Mouse (Mus musculus) E14TG2a.4 (cell line): ENCODE measurements around the gene Fam161b.

Experiments used
- H3K27me3 ChIP-seq: 2 replicates; pipeline ENCODE4 v1.6.1; 2014; ENCODE audit warnings: low read length, control low read depth; ENCODE audit not compliant: insufficient read depth
- H3K36me3 ChIP-seq: 2 replicates; pipeline ENCODE4 v1.6.1; 2014; ENCODE audit warnings: low read length, control low read depth; ENCODE audit not compliant: insufficient read depth
- H3K4me1 ChIP-seq: replicated peaks from 2 replicates; pipeline ENCODE4 v1.6.1; 2014; ENCODE audit warnings: low read depth, low read length, control low read depth
- H3K4me3 ChIP-seq: replicated peaks from 2 replicates; pipeline ENCODE4 v1.5.1; 2014; ENCODE audit warnings: mild to moderate bottlenecking, low read length
- H3K9me3 ChIP-seq: 2 replicates; pipeline ENCODE4 v1.6.1; 2014; ENCODE audit warnings: low read length, control low read depth
- CTCF ChIP-seq: conservative IDR thresholded peaks from 2 replicates; pipeline ENCODE4 v1.5.1; 2014; ENCODE audit warnings: low read length
- NANOG ChIP-seq: IDR thresholded peaks from 2 replicates; pipeline ENCODE4 v1.6.1; 2014; ENCODE audit warnings: borderline replicate concordance, low read length, mixed read lengths
- POU5F1 ChIP-seq: IDR thresholded peaks from 2 replicates; pipeline ENCODE4 v1.6.1; 2014; ENCODE audit warnings: low read length, borderline replicate concordance

Fam161b gene

GRCm38 (mm10) chr12:84399663-84400062 is 38.0 kb upstream of the Fam161b start:
- Histone ChIP-seq H3K4me3 (peak overlapping the region; percentile 17; the same call in 1 of the 2 replicates), H3K27me3 (no peaks in the 10 kb centered on the region), H3K36me3 (no peaks in the 10 kb centered on the region), H3K9me3 (no peaks in the 10 kb centered on the region), H3K4me1 (peaks cover 14% of the 10 kb centered on the region)
- TF ChIP-seq NANOG (no peak), CTCF (no peak), POU5F1 (no peak)

- Histone ChIP-seq H3K9me3 (no peaks in the 10 kb centered on the region), H3K4me3 (peak overlapping the region; percentile 17; the same call in 1 of the 2 replicates), H3K36me3 (no peaks in the 10 kb centered on the region), H3K27me3 (no peaks in the 10 kb centered on the region), H3K4me1 (peaks cover 14% of the 10 kb centered on the region)
- TF ChIP-seq CTCF (no peak), NANOG (no peak)
Observed at GRCm38 (mm10) chr12:84399135-84399534, 37.5 kb upstream of the Fam161b start.

GRCm38 (mm10) chr12:84398629-84399028 is 37.0 kb upstream of the Fam161b start:
- H3K36me3 ChIP-seq = no peaks in the 10 kb centered on the region
- TF ChIP-seq NANOG (no peak), CTCF (no peak), POU5F1 (no peak)
- H3K4me1 ChIP-seq = peaks cover 14% of the 10 kb centered on the region
- no peaks in the 10 kb centered on the region for H3K27me3 ChIP-seq
- H3K9me3 ChIP-seq = no peaks in the 10 kb centered on the region
- H3K4me3 ChIP-seq = no peak overlapping the region

- no peaks in the 10 kb centered on the region for H3K9me3 ChIP-seq
- no peaks in the 10 kb centered on the region for H3K27me3 ChIP-seq
- H3K4me1 ChIP-seq = peaks cover 14% of the 10 kb centered on the region
- no peaks in the 10 kb centered on the region for H3K36me3 ChIP-seq
- TF ChIP-seq POU5F1 (no peak), NANOG (no peak), CTCF (no peak)
- no peak overlapping the region for H3K4me3 ChIP-seq
Observed at GRCm38 (mm10) chr12:84397685-84398084, 36.1 kb upstream of the Fam161b start.

- peaks cover 14% of the 10 kb centered on the region for H3K4me1 ChIP-seq
- no peaks in the 10 kb centered on the region for H3K9me3 ChIP-seq
- no peaks in the 10 kb centered on the region for H3K36me3 ChIP-seq
- TF ChIP-seq CTCF = no peak
- no peak for TF ChIP-seq POU5F1
- TF ChIP-seq NANOG = no peak
- no peaks in the 10 kb centered on the region for H3K27me3 ChIP-seq
- no peak overlapping the region for H3K4me3 ChIP-seq
Observed at GRCm38 (mm10) chr12:84396947-84397679, 35.5 kb upstream of the Fam161b start.

GRCm38 (mm10) chr12:84393847-84394246 is 32.2 kb upstream of the Fam161b start:
- Histone ChIP-seq H3K9me3 (no peaks in the 10 kb centered on the region), H3K27me3 (no peaks in the 10 kb centered on the region), H3K4me1 (peaks cover 8% of the 10 kb centered on the region), H3K36me3 (no peaks in the 10 kb centered on the region), H3K4me3 (no peak overlapping the region)
- TF ChIP-seq NANOG (no peak), CTCF (no peak), POU5F1 (no peak)

GRCm38 (mm10) chr12:84392681-84393080 is 31.0 kb upstream of the Fam161b start:
- Histone ChIP-seq H3K27me3 (no peaks in the 10 kb centered on the region), H3K36me3 (no peaks in the 10 kb centered on the region), H3K4me1 (peaks cover 13% of the 10 kb centered on the region), H3K4me3 (no peak overlapping the region), H3K9me3 (no peaks in the 10 kb centered on the region)
- TF ChIP-seq POU5F1 = no peak
- no peak for TF ChIP-seq CTCF
- TF ChIP-seq NANOG = no peak

GRCm38 (mm10) chr12:84390336-84390735 is 28.7 kb upstream of the Fam161b start:
- Histone ChIP-seq H3K9me3 (no peaks in the 10 kb centered on the region), H3K27me3 (no peaks in the 10 kb centered on the region), H3K36me3 (no peaks in the 10 kb centered on the region), H3K4me3 (no peak overlapping the region), H3K4me1 (peaks cover 9% of the 10 kb centered on the region)
- TF ChIP-seq POU5F1 = no peak
- TF ChIP-seq NANOG = no peak
- no peak for TF ChIP-seq CTCF

GRCm38 (mm10) chr12:84388774-84389400 is 27.3 kb upstream of the Fam161b start:
- Histone ChIP-seq H3K36me3 (no peaks in the 10 kb centered on the region), H3K4me3 (no peak overlapping the region), H3K4me1 (peaks cover 4% of the 10 kb centered on the region; the same call in 1 of the 2 replicates), H3K9me3 (no peaks in the 10 kb centered on the region), H3K27me3 (no peaks in the 10 kb centered on the region)
- TF ChIP-seq NANOG (no peak), POU5F1 (no peak), CTCF (no peak)
